Mouse (Mus musculus) gastrocnemius, postnatal 14 days (tissue): ENCODE results near the gene Asb10. TPM values are rescaled to one million over a fixed set of nuclear protein-coding genes. Genes with fewer than 3 reads are reported as not detected.
"Not testable (repeated sequence)": the region's sequence is repeated elsewhere in the genome, so short reads cannot be mapped to it uniquely, and the experiment has no call there.

Experiments
- DNase-seq: peaks from one replicate; pipeline ENCODE4 v3.0.0; 2021; ENCODE audit warnings: mixed read lengths
- intact Hi-C: fragments of 180-260 bp; cut with DNase I; formaldehyde crosslinking; loops from one replicate; pipeline ENCODE4 v1.15.1; 2025; ENCODE audit warnings: low total_unique reads
- long read RNA-seq, 2 experiments: library from polyadenylated mRNA; stranded (forward); transcript quantifications; one replicate each; pipeline ENCODE4 v2.0.0; 2021
- total RNA-seq, 2 experiments: library from RNA; stranded (reverse); gene quantifications; 2 replicates each; pipeline ENCODE4 v1.2.3; 2021

Gene Asb10
- 10 to 100 TPM; 36.2 to 38.4 TPM for total RNA-seq
- long read RNA-seq, experiment 1, transcript Asb10-201 (6 exons, 2,327 nt) = major isoform, 24 of 39 reads
- long read RNA-seq, experiment 1, partial matches to known transcripts = 5 of 39 reads
- long read RNA-seq, experiment 1, other reads (novel, unspliced or antisense) = 10 of 39 reads
- long read RNA-seq, experiment 2, transcript Asb10-201 (6 exons, 2,327 nt) = major isoform, 32 of 56 reads
- long read RNA-seq, experiment 2, partial matches to known transcripts = 20 of 56 reads
- long read RNA-seq, experiment 2, other reads (novel, unspliced or antisense) = 4 of 56 reads

DNA sequence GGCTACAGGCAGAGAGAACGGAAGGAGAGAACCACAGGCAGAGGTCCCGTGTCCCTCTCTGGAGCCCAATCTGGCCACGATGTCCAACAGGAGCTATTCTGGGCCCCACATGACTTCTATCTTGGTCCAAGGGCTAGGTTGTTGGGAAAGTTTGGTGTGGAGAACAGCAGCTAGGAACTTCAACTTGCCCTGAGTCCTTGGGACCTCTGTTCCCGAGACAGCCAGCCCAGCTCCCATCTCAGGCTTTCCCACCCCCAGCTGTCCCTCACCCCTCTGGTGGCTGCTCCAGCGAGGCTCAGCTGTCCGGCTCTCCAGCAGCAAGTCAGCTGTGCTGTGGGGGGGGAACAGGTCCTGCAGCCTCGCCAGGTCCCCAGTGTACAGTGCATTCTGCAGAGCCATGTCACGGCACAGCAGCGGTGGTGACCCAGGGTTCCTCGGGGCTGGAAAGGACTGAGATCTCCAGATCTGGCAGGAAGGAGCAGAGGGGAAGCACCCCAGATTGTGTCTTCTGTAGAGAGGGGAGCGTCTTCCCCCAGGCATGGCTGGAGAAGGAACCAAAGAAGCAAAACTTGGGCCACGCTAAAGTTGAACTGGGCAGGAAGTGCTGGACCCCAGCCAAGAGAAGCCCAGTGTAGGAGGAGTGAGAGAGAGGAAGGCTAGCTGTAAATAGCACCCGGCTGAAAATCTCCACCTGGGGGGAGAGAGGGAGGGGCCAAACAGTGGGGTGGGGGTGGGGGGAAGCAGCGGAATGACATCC lies at the start of gene Asb10:
Asb10 (minus strand) TSS at position 592 of the 757 bp plus-strand sequence.
- peak; percentile 87 for DNase-seq
- intact Hi-C loops = no loop called here

DNA sequence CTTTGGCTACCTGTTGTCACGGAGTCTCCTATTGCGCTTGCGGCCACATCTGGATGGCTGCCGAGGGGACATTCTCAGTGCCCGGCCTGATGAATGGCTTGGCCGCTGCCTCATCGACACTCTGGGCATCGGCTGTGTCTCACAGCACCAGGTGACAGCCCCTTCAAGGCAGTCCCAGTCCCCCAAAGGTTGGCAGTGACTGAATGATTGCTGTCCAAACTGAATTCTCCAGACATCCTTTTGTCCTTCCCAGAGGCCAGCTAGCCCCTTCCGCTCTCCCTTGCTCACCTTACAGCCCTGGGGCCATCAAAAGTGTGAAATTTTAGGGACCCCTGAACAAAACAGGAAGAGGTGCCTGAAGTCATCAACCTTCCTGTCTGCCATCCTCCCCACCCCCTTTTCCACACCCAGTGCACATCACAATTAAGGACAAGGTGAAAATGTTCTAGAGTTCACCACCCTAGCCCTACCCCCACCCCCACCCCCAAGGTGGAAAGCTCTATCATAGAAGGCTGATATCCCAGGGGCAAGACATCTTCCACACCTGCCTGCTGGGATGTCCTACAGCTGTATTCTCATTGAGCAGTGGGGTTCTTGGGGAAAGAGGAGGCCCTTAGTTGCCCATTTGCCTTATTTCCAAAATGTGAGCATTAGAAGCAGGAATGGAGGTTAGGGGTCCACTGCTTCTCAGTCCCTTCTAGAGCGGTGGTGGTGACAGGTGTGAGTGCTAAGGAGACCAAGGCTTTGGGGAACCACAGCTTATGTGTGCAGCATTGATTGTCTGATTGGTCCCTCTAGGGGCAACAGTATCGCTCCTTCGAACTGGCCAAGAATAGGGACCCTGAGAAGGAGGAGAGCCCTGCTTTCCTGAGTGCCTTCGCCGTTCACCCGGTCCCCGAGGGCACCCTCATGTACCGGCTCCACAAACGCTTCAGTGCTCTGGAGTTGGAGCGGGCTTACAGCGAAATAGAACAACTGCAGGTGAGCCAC lies 49.0 kb upstream of the Asb10 start:
- intact Hi-C loops = loop anchor here (5.0 kb wide), 1 partner anchor 58 kb away; no protein-coding TSS in a partner anchor
- no peak for DNase-seq

DNA sequence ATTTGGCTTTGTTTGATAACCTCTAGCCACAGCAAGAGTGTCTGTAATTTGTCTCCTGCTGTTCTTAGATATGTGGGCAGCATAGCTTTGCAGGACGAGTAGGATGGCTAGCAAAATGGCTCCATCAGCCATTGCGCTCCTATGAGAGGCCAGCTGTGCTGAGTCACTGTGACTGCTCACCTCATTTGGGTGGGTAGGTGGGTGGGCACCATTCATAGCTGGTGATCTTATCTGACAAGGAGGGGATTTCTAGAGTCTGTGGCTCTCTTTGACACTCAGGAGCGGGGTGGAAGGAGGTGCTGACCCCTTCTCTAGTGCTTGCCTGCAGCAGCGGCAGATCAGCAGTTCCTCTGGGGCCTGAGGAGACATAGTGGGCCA lies 46.4 kb upstream of the Asb10 start:
- no peak for DNase-seq
- intact Hi-C loops = no loop called here

DNA sequence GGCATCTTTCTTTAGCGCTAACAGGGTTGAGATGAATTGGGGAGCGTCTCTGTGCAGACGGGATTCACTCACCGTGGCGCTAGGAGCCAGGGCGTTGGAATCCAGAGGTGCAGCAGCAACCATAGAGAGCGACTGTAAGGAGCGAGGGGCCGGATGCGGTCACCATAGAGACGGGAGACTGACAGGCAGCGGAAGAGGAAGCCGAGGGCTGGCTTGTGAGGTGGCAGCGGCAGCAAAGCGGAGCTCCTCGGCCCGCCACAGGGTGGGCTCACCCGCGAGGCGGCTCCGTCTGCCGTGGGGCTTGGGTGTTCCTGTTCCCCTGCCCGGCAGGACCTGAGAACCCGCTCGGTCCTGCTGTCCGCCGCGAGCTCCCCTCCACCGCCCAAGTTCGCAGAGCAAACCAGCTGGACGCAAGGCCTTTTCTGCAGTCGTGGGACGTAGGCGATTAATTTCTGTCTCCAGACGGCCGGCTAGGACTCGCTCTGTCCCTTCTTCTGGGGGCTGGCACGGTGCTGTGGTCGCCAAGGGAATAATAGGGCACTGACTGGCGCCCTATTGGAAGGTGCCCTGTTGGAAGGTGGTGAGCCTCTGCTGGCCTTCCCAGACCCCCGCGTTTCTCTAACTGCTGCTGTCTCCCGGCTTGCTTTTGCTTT lies 45.9 kb upstream of the Asb10 start, which contains the start of gene Chpf2:
Chpf2 (plus strand) TSS at position 195 of the 653 bp plus-strand sequence.
- DNase-seq = peak; percentile 86
- intact Hi-C loops = no loop called here

DNA sequence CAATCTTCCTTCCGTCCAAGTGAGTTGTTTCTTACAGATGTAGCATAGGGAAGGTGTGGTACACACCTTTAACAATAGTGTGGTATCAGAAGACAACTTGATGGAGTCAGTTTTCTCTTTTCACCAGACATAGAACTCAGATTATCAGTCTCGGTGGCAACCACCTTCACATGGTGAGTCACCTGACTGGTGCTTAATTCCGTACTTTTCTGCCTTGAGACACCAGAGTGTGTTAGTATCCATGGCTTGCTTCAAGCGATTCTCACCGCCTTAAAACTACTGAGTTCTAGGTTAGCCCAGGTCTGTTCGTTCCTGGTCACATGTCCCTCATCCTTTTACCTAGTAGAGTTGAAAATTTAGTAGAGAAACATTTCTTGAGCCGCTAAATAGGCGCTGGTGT lies 45.3 kb upstream of the Asb10 start:
- no peak for DNase-seq
- intact Hi-C loops = no loop called here

DNA sequence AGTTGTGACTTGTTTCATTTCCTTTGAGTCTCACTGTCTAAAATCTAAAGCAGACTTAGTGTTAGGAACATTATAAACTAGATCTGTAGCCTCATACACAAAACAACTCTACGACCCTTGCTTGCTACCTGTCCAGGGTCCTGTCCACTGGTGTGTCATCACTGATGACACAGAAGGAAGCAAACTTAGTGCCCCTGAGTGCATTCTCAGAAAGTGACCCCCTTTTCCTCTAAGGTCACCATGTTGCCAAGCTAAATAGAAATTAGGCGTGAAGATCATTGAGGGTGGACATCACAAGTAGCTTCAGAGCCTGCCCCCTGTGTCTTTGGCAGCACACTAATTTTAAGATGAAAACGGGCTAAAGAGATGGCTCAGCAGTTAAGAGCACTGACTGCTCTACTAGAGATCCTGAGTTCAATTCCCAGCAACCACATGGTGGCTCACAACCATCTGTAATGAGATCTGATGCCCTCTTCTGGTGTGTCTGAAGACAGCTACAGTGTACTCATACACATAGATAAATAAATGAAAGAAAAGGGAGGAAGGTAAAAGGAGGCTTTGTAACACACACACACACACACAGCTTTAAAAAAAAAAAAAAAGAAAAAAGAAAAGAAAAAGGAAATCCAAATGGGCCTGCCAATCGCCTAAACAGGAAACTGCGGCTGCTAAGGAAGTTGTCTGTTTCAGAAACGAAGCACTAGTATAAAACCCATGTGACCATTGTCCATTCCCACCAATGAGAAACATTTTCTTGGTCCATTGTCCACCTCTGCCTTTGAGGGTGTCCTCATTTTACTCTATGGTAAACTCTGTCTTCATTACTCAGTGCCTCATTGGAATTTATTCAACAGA lies 37.6 kb upstream of the Asb10 start:
- intact Hi-C loops = no loop called here

DNA sequence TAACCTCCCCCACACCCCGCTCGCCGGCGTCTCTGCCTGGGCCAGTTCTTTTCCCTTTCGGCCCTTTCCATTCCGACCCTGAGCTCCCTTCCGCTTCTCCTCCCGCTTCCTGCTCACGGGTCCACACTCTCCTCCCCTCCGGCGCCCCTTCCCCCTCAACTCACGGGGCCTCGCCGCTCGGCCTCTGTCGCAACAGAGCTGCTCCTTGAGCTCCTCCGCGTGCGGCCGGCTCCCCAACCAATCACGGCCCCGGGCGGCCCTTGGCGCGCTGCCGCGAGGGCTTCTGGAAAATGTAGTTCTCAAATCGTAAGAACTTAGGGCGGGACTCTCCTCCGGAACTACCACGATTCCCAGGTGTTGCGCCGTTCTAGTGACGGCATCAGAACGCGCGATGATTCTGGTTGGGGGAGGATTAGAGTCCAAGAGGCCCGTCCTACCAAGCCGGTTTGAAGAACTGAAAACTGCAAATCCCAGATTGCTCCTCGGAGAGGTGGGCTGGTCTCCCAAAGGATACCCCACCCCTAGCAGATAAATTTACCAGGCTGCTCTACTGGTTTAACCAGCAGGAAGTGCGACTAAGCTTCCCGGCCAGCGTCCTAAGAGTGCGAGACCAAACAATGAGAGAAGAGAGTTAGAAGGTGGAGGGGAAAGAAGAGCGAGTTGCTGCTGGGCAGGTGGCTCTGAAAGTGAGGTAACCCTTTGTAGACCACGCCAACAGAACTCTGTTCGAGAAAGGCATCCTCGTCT lies 36.6 kb upstream of the Asb10 start, which contains the start of gene Abcf2:
Abcf2 (minus strand) TSS at position 285 of the 747 bp plus-strand sequence.
- intact Hi-C loops = no loop called here
- peak; percentile 100 for DNase-seq

More for the DNA sequence above, 37.6 kb upstream of the Asb10 start:
- DNase-seq = no peak

DNA sequence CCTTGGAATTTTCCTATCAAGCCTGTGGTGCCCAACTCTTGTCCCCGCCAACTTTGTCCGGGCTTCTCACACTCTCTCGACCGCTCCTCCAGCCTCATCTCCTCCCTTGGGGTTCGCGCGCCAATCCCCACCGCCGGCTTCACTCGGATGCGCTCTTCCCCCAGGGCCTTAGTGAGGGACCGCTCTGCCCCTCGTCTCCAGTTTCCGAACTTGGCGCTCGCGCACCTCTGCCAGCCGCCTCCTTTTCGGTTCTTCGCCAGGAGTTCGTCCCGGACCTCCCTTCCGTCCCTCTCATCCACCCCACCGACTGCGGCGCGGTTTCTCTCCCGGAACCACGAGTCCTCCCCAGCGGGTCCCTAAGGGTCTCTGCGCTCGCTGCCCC lies 36.0 kb upstream of the Asb10 start:
- intact Hi-C loops = no loop called here
- peak; percentile 49 for DNase-seq

DNA sequence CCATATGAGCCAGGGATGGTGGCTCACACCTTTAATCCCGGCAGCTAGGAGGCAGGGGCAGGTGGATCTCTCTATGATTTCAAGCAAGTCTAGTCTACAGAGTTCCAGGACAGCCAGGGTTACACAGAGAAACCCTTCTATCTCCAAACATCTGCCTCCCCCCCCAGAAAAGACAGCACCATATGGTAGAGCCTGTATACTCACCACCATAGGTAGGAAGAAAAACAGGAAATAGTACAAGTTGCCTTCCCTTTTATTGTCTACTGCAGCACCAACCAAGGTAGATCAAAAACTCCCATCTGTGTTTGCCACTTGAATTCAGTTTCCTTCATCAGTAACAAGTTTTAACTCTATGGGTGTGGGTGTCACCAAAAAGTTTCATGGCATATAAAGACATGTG lies 35.2 kb upstream of the Asb10 start:
- DNase-seq = no peak
- intact Hi-C loops = no loop called here

DNA sequence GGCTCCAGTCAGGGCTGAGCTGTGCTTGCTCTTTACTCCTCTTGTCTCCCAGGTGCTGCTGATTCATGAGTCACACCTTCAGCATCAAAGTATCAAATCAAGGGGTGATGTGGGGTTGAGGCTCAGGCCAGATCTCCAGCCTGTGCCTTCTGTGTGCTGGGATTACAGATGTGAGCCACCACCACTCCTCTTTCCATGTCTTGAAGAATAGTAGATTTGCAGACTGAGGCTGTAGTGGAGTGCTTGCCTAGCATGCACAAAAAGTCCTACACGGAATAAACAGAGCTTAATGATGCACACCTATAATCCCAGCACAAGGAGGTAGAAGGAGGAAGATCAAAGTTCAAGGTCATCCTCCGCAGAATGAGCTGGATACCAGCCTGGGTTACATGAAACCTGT lies 15.9 kb upstream of the Asb10 start, which contains the start of gene 4931409K22Rik:
4931409K22Rik (minus strand) TSS at position 101 of the 400 bp plus-strand sequence.
- DNase-seq = no peak
- intact Hi-C loops = no loop called here

DNA sequence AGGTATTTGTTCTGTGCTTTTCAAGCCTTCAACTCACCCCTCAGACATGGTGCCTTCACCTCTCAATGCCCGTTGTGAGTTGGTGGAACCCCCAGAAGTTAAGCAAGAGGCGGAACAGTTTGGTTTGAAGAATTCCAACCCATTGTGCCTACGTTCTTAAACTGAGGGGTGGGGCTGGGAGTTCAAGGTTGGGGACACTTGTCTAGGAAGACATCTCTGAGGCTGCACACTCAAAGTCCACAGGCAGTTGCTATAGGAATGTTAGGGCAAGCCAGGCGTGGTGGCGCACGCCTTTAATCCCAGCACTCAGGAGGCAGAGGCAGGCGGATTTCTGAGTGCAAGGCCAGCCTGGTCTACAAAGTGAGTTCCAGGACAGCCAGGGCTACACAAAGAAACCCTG lies 14.6 kb upstream of the Asb10 start:
- DNase-seq, intact Hi-C loops: not testable (repeated sequence)

DNA sequence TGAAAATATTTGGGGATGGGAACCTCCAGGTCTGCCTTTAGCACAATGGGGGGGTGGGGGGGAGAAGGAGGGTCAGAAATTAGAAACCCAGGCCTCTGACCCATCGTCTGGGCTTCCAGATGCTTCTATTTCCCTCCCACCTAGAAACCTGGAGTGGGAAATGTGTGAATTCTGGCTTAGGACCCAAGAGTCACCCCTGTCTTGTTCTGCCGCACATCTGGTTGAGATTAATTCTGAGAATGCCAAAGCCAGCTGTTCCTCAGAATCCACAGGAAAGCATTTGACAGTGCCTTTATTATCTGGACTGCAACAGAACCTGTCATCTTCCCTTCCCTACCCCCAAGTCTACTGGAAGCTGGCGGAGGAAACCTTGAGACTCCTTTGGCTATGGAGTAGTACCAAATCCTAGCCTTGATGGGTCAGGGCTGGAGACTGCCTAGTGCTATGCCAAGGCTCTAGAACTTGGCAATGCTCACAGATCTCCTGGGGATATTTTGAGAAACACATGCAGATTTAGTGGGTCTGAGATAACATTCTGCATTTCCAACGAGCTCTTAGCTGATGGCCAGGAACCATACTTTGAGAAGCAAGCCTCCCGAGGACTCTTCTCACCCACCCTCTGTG lies 13.0 kb upstream of the Asb10 start:
- no peak for DNase-seq
- intact Hi-C loops = no loop called here

DNA sequence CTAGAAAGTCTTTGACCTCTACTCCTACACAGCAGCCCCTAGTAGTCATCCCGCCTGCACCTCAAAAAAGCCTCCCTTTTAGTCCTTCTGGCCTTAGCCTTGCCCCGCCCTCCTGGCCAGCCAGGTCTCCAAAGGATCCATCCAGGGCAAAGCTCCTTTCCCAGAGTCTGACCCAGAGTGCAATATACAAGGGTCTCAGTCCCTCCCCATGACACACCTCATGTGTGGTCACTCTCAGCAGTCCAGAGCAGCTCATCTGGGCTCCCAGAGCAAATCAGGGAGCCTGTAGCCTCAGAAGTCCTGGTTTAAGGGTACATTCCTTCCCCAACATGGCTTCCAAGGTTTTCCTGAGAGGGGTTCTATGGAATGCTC lies 10.5 kb upstream of the Asb10 start:
- intact Hi-C loops = no loop called here
- no peak for DNase-seq

DNA sequence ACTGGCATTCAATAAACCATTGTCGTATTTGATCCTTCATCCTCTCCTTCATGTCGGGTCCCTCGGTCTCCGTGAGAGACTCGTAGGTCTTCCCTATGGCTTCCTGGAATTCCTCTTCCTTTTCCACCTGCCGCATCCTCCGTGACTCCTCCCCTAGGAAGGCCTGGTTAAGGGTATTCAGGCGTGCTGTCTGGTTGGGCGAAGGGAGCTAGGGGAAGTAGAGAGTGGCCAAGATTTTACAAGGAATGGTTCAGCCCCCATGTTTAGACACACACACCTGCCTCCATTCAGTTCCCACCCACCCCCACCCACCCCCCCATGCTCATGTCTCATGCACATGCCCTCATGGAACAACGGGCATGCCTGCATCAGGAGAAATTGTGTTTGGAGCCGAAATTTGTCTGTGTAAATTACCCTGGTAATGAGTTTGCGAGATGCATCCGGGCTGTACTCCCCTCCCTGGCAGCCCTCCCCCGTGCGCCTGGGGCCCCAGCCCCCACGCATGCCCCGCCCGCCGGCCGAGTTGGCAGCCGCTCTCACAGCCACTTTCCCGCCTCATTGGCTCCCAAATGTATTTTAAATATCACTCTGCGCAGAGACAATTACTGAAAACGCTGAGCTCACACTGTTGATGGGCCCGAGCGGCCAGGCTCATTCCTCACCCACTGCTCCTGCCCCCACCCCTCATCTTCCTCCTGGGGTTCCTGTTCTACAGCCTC lies 10.0 kb upstream of the Asb10 start:
- intact Hi-C loops = no loop called here
- DNase-seq = peak; percentile 57

DNA sequence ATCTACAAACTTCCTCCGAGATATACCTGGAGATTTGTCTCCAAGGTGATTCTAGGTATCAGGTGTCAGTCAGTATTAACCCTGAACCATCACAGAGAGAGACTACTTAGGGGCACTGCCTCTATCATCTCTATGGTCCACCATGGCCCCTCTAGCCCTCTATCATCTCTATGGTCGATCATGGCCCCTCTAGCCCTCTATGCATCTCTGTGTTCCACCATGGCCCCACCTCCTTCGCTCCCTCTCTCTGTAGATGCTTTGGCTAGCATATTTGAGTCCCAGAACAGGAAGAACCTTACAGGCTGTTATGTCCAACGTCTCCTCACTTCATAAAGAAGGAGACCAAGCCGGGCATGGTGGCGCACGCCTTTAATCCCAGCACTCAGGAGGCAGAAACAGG lies 1.9 kb upstream of the Asb10 start:
- intact Hi-C loops = no loop called here

DNA sequence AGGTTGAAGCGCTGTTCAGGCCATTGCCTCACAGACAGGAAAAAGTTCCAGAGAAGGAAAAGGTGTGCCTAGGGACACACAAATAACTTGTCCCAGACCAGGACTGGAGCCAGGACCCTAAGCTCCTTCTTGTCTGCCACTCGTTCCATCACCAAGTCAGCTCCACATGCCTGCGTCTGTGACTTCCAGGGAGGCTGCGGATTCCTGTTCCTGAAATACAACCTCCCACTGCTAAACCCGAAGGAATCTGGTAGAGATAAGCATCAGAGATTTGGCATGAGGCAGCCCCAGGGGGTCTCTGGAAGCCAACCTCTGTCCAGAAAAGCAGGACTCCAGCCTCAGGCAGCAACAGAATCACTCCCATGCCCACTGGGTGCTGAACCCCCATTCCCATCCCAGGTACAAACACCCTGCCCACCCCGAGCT lies 379 bp upstream of the Asb10 start:
- intact Hi-C loops = no loop called here
- no peak for DNase-seq

More for the DNA sequence above, 1.9 kb upstream of the Asb10 start:
- DNase-seq = no peak
